Mouse (Mus musculus) erythroblast, embryonic 14.5 days (primary cell): ENCODE results near the gene Acer3.

ENCODE experiments used
- GATA1 ChIP-seq: IDR thresholded peaks from 2 replicates; pipeline ENCODE4 v1.6.1; 2012; ENCODE audit warnings: low read length, inconsistent platforms, mixed read lengths
- TAL1 ChIP-seq: IDR thresholded peaks from 3 replicates; pipeline ENCODE4 v1.6.1; 2012; ENCODE audit warnings: low read length, inconsistent platforms, mixed read lengths

- TF ChIP-seq GATA1 (no peak), TAL1 (no peak)
Observed at GRCm38 (mm10) chr7:98195151-98195801, 125.7 kb downstream of the Acer3 start.
